Comparison of ENCODE assay signal across 24 mouse cellular contexts in the genomic region with DNA sequence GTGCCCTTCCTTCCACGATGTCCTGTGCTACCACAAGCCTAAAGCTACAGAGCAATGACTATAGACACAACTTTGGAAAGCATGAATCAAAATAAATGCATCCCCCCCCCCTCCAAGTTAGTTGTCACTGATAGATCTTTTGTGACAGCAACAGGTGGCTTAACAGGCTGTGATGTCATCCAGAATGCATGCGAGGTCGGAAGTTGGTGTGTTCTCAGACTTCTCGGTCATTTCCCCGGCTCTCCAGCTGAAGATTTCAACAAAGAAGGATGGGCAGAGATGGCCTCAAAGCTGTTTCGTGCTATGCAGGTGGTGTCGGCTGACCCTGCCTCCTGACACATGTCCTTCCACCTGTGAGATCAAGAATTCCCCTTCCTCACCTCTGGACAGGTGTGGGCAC.
DNase-seq lines count a peak whose midpoint lies in the region; ATAC-seq and TF ChIP-seq lines count a peak whose summit lies in the region.
"Had no signal": no experiment of that assay in that cellular context is flagged by ENCODE, and none has a peak within 500 bp of the region (broad histone marks: within the 10 kb centered on the region; RNA-seq: fewer than 3 reads in every experiment).

No protein-coding gene starts in this region.

- H3K27ac ChIP-seq in gastrocnemius, adult 2 months, result peak overlapping the region; percentile 20; the same call in 1 of the 2 replicates
- 0 out of 2 replicates have a peak overlapping the region, but pooled peaks have one; percentile 15 for H3K27ac ChIP-seq in limb, embryonic 13.5 days
- no peak overlapping the region for H3K27ac ChIP-seq in limb, embryonic 10.5 days
- H3K27ac ChIP-seq in limb, embryonic 15.5 days, result 0 out of 2 replicates have a peak overlapping the region, but pooled peaks have one; percentile 28
- no peak overlapping the region for H3K27ac ChIP-seq in neural tube, embryonic 15.5 days (replicated peaks)
- H3K27ac ChIP-seq: forebrain, embryonic 13.5 days; forebrain, embryonic 15.5 days had no signal

- H3K9ac ChIP-seq in limb, embryonic 13.5 days, result no peak overlapping the region
- no peak overlapping the region for H3K9ac ChIP-seq in limb, embryonic 15.5 days
- H3K9ac ChIP-seq in neural tube, embryonic 15.5 days (replicated peaks), result no peak overlapping the region
- H3K9ac ChIP-seq: forebrain, embryonic 13.5 days; forebrain, embryonic 15.5 days; forebrain, postnatal 0 days had no signal

- no peaks in the 10 kb centered on the region for H3K79me2 ChIP-seq in myocyte (ENCODE audit: control insufficient read depth, insufficient read depth)

- TF ChIP-seq CTCF in gastrocnemius, adult 2 months (IDR thresholded peaks at IDR 0.05), result no peak

- TF ChIP-seq POLR2A in myocyte (IDR thresholded peaks at IDR 0.05; ENCODE audit: insufficient read length, low read depth), result no peak

- H3K27me3 ChIP-seq in limb, embryonic 13.5 days, result no peaks in the 10 kb centered on the region
- peaks cover 4% of the 10 kb centered on the region; the same call in 1 of the 2 replicates for H3K27me3 ChIP-seq in limb, embryonic 10.5 days (ENCODE audit: low read depth, poor library complexity, severe bottlenecking)
- H3K27me3 ChIP-seq in limb, embryonic 15.5 days, result no peaks in the 10 kb centered on the region
- no peaks in the 10 kb centered on the region for H3K27me3 ChIP-seq in myocyte (ENCODE audit: control insufficient read depth, insufficient read depth, insufficient read length)
- H3K27me3 ChIP-seq in neural tube, embryonic 15.5 days (replicated peaks), result peaks cover 7% of the 10 kb centered on the region
- H3K27me3 ChIP-seq: CH12.LX, Patski had no signal

- H3K36me3 ChIP-seq in limb, embryonic 13.5 days, result no peaks in the 10 kb centered on the region
- H3K36me3 ChIP-seq in limb, embryonic 10.5 days, result no peaks in the 10 kb centered on the region
- H3K36me3 ChIP-seq in limb, embryonic 15.5 days, result no peaks in the 10 kb centered on the region
- H3K36me3 ChIP-seq in myocyte (ENCODE audit: control insufficient read depth, insufficient read depth), result no peaks in the 10 kb centered on the region
- H3K36me3 ChIP-seq in neural tube, embryonic 15.5 days, result no peaks in the 10 kb centered on the region
- H3K36me3 ChIP-seq: forebrain, embryonic 15.5 days; G1E had no signal

- H3ac ChIP-seq in myocyte (ENCODE audit: control insufficient read depth, insufficient read length), result no peak overlapping the region

- no peak for DNase-seq in gastrocnemius, adult 2 months
- no peak for DNase-seq in gastrocnemius, postnatal 14 days
- no peak for DNase-seq in limb, embryonic 10.5 days (ENCODE audit: low spot score)
- no peak for DNase-seq in left cerebral cortex, postnatal 25 days (ENCODE audit: low spot score in 2 of 2)
- DNase-seq: adrenal gland, adult 8-10 months; adrenal gland, postnatal 14 days; adrenal gland, postnatal 36 days; cerebellum, adult 11-12 months; cerebellum, adult 2 months; cerebellum, adult 9-10 months; cerebellum, postnatal 10 days; cerebellum, postnatal 25 days; forebrain, postnatal 0 days had no signal

- intact Hi-C loops in gastrocnemius, adult 2 months (cut with DNase I), result no loop called here
- intact Hi-C loops in gastrocnemius, postnatal 14 days (cut with DNase I; ENCODE audit: low total_unique reads), result no loop called here
- intact Hi-C loops in left cerebral cortex, postnatal 25 days (cut with DNase I), result no loop called here

- H3K4me3 ChIP-seq in gastrocnemius, adult 2 months, result no peak overlapping the region
- H3K4me3 ChIP-seq in limb, embryonic 13.5 days, result no peak overlapping the region
- no peak overlapping the region for H3K4me3 ChIP-seq in limb, embryonic 10.5 days
- no peak overlapping the region for H3K4me3 ChIP-seq in limb, embryonic 15.5 days
- H3K4me3 ChIP-seq in myocyte, result no peak overlapping the region
- no peak overlapping the region for H3K4me3 ChIP-seq in neural tube, embryonic 15.5 days (replicated peaks)
- H3K4me3 ChIP-seq: forebrain, embryonic 13.5 days; forebrain, embryonic 15.5 days had no signal

- no peak for ATAC-seq in limb, embryonic 13.5 days (ENCODE audit: low FRiP score, low read depth)
- ATAC-seq in limb, embryonic 15.5 days (ENCODE audit: insufficient number of reproducible peaks, low FRiP score, low TSS enrichment, low read depth), result no peak
- no peak for ATAC-seq in neural tube, embryonic 15.5 days (ENCODE audit: low FRiP score)
- ATAC-seq: activated CD4-positive, CD25-positive, alpha-beta regulatory T cell, adult 4 months; CD4-positive, CD25-positive, alpha-beta regulatory T cell, adult 4 months; forebrain, embryonic 13.5 days; forebrain, embryonic 15.5 days; forebrain, postnatal 0 days; Patski had no signal

- no peaks in the 10 kb centered on the region for H3K9me3 ChIP-seq in limb, embryonic 13.5 days
- no peaks in the 10 kb centered on the region for H3K9me3 ChIP-seq in limb, embryonic 10.5 days (replicated peaks)
- H3K9me3 ChIP-seq in limb, embryonic 15.5 days, result no peaks in the 10 kb centered on the region
- no peaks in the 10 kb centered on the region for H3K9me3 ChIP-seq in neural tube, embryonic 15.5 days (replicated peaks)
- H3K9me3 ChIP-seq: forebrain, embryonic 13.5 days; forebrain, embryonic 15.5 days had no signal

- peaks cover 23% of the 10 kb centered on the region for H3K4me1 ChIP-seq in limb, embryonic 13.5 days
- peaks cover 16% of the 10 kb centered on the region for H3K4me1 ChIP-seq in limb, embryonic 10.5 days
- peaks cover 23% of the 10 kb centered on the region for H3K4me1 ChIP-seq in limb, embryonic 15.5 days
- 0 out of 2 replicates have a peak, but pooled peaks cover 4% of the 10 kb centered on the region for H3K4me1 ChIP-seq in neural tube, embryonic 15.5 days
- H3K4me1 ChIP-seq: forebrain, embryonic 13.5 days; forebrain, embryonic 15.5 days had no signal

- H3K4me2 ChIP-seq in limb, embryonic 13.5 days (replicated peaks), result no peak overlapping the region
- no peak overlapping the region for H3K4me2 ChIP-seq in limb, embryonic 15.5 days
- H3K4me2 ChIP-seq in myocyte (ENCODE audit: low read depth), result no peak overlapping the region
- H3K4me2 ChIP-seq in neural tube, embryonic 15.5 days, result no peak overlapping the region
- H3K4me2 ChIP-seq: forebrain, embryonic 13.5 days; forebrain, embryonic 15.5 days had no signal

- WGBS in limb, embryonic 13.5 days, result 79% methylated on average over 7 of the region's 7 CpGs
- 87% methylated on average over 7 of the region's 7 CpGs for WGBS in limb, embryonic 10.5 days
- WGBS in limb, embryonic 15.5 days, result 79% methylated on average over 7 of the region's 7 CpGs
- 85% methylated on average over 7 of the region's 7 CpGs for WGBS in neural tube, embryonic 15.5 days

TF ChIP-seq in myocyte, 11 proteins besides CTCF, POLR2A, EP300 and RAD21:
- TF ChIP-seq REST (IDR thresholded peaks at IDR 0.05; ENCODE audit: insufficient read depth, insufficient read length), result no peak
- peak in 2 of 3 experiments; percentile 70 to 80 for TF ChIP-seq MYOD1 (IDR thresholded peaks at IDR 0.05; ENCODE audit: control insufficient read depth in 1 of 3, insufficient read length in 2 of 3, low read depth in 2 of 3)

Comparison
In these comparisons a context has a peak if more than half of its experiments do, and no peak if none do; other contexts are left out.
1. H3K27ac ChIP-seq: peak in gastrocnemius, adult 2 months (single experiment), limb, embryonic 13.5 days (single experiment) and limb, embryonic 15.5 days (single experiment); none in limb, embryonic 10.5 days (single experiment) and neural tube, embryonic 15.5 days (single experiment).